Mouse (Mus musculus) thymus, postnatal 0 days (tissue): ENCODE measurements around the gene Rdm1. TPM values are rescaled to one million over a fixed set of nuclear protein-coding genes. Genes with fewer than 3 reads are reported as not detected.
"Not testable (repeated sequence)": the region's sequence is repeated elsewhere in the genome, so short reads cannot be mapped to it uniquely, and the experiment has no call there.

Experiments used
- DNase-seq: peaks from one replicate; pipeline ENCODE4 v3.0.0-alpha.2; 2015; ENCODE audit warnings: low spot score
- polyA plus RNA-seq: library from polyadenylated mRNA; unstranded; fragments of >200 nt; fragmentation: Nextera tagmentation; extraction: Ambion mirVana; gene quantifications from 2 replicates; pipeline ENCODE4 v1.2.1, GENCODE M21; 2015

Gene Rdm1
- polyA plus RNA-seq, 1 experiment from 2014 or later: 46.0 TPM

DNA sequence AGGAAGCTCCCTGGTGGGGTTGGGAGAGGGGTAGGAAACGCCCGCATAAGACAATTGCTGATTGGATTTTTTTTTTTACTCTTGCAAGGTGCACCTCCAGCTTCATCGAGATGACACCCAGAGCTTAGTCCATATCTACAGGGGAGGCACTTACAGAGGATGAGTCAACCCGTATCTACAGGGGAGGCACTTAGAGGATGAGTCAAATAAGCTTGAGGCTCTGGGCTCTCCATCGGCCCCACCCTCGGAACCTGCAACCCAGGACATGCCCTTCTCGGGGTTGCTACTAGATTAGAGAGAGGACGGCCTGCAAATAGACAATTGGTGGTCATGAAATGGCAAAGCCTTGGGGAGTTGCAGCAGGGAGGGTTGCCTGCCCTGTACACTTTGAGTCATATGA is 10.9 kb upstream of the Rdm1 start:
- DNase-seq: no peak

GRCm38 (mm10) chr11:101616948-101617767 is 9.8 kb upstream of the Rdm1 start:
- DNase-seq: no peak

- peak; percentile 51 for DNase-seq
Measured at GRCm38 (mm10) chr11:101617849-101618248, 9.1 kb upstream of the Rdm1 start.

DNA sequence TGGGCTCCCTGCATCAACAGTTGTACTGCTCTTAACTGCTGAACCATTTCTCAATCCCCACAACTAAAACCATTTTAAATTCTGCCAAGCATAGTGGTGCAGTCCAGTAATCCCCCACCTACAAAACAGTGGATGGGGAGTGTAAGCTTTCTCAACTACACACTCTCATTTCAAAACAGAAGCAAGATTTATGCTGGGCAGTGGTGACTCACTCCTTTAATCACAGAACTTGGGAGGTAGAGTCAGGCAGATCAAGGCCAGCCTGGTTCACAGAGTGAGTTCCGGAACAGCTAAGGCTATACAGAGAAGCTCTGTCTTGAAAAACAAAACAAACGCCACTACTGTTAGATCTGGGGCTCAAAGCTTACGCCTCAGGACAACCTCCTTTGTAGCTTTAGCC is 8.4 kb upstream of the Rdm1 start:
- no peak for DNase-seq

DNA sequence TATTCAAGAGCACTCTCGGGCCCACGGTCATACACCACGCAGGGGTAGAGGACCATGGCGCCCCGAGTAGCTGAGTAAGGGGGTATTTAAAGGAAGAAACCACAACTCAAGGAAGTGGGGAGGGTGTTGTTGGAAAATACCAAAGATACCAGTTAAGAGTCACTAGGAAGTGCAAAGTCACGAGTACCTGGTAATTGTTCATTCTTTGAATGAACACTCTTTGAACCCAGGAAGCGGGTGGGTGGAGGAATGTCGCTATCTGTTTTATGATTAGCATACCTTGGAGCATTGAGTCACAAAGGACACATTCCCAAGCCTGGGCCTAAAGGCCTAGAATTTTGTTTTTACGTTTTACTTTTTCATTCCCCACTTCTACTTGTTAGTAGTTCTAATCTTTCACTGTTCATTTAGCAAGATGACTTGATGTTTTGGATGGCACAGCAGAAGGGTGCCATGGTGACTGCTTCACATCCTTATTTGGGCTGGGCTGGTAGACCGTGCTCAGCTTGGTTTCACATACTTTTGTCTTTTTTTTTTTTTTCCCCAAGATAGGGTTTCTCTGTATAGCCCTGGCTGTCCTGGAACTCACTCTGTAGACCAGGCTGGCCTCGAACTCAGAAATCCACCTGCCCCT is 6.9 kb upstream of the Rdm1 start:
- DNase-seq: not testable (repeated sequence)

GRCm38 (mm10) chr11:101626649-101626994 is 373 bp upstream of the Rdm1 start:
- DNase-seq: no peak

DNA sequence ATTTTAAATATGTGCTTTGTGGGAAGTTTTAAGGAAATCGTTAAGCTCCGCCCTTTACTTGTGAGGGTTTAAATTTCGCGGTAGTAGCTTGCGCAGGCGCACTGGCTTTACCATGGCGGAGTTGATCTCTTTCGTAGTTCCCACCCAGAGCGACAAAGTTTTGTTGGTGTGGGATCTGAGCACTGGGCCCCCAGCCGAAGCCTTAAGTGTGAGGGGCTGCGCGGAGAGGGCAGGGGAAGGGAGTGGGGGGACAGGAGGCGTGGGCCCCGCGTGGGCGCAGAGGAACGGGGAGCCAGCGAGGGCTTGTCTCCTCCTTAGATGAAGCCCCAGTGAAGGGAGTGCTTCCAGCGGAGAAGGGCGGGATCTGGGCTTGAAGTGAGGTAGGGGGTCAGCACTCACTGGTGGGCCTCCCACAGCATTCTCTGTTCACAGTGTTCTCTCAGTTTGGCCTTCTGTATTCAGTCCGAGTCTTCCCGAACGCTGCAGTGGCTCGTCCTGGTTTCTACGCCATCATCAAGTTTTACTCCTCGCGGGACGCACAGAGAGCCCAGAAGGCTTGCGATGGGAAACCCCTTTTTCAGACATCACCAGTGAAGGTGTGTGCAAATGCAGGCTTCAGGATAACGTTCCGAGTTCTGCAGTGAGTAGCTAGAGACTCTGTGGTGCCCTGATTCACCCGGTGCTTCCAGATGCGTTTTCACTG is 1.0 kb downstream of the Rdm1 start:
- peak; percentile 91 for DNase-seq

DNA sequence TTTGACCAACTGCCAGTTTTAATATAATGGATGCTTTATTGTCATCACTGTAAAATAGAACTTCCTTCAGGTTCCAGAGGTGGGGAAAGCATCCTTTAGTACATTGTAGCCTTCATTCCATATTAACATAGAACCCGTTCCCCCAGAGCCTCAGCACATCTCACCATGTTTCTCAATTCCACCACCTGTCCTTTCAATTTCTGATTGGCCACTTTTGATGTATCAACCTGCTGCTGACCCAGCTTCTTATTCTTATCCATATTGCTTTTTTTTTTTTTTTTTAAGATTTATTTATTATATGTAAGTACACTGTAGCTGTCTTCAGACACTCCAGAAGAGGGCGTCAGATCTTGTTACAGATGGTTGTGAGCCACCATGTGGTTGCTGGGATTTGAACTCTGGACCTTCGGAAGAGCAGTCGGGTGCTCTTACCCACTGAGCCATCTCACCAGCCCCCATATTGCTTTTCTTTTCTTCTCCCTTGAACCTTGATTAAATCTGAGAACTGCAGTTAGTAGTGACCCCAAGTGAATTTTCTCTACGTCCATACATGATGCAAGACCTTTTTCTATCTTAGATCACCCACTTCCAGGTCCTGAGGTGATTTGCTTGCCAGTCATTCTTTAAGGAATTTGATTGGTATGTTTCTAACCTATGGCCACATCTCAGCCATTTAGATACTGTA is 1.9 kb downstream of the Rdm1 start:
- DNase-seq: not testable (repeated sequence)

DNA sequence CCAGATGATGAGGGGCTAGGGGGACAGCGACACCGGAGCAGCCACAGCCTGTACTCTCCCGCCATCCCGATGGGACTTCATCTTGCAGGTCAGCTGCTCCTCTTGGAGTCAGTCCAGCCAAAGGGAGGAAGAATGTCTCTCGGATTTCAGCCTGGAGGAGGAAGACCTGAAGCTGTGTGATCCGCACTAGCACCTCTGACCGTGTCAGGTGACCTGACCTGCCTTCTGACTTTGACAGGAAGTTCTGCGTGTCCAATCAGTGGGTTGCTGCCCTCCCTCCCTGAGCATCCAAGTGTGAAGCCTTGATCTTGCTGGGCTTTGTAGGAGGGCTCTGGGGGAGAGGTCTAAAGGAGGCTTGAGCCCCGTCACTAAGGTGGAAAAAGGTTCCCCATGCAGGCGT is 8.7 kb downstream of the Rdm1 start:
- DNase-seq: no peak

DNA sequence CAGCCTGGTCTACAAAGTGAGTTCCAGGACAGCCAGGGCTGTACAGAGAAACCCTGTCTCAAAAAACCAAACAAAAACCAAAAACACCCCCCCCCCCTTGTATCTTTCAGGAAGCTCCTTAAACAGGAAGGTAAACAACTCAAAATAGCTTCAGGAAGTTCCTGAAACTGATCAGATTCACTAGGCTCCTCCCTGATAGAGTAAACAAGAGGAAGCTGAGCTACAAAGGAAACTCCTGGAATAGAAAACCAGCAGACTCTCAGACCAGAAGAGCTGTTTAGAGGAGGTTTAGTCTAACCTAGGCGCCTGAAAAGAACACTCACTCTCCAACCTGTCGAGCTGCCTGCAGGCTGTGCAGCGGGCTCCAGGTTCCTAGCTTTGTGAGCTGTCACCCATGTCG is 12.8 kb downstream of the Rdm1 start:
- DNase-seq: no peak

GRCm38 (mm10) chr11:101640857-101641709 is 14.1 kb downstream of the Rdm1 start:
- DNase-seq: peak; percentile 72

GRCm38 (mm10) chr11:101641710-101642642 is 15.0 kb downstream of the Rdm1 start:
- peak; percentile 69 for DNase-seq

DNA sequence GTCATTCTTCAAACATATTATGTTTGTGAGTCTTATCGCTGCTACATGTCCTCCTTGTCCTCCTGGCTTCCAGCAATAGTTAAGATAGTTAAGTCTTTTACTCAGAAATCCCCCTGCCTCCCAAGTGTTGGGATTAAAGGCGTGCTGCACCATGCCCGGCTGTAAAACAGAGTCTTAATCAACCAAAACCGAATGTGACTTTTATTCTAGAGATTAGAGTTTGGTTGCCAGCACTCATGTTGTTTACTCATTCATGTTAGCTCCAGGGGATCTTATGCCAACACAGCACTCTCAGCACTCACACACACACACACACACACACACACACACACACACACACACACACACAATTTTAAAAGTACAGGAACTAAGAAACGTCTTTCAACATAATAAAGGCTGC is 15.9 kb downstream of the Rdm1 start:
- no peak for DNase-seq

GRCm38 (mm10) chr11:101644591-101644990 is 17.6 kb downstream of the Rdm1 start:
- DNase-seq: no peak

DNA sequence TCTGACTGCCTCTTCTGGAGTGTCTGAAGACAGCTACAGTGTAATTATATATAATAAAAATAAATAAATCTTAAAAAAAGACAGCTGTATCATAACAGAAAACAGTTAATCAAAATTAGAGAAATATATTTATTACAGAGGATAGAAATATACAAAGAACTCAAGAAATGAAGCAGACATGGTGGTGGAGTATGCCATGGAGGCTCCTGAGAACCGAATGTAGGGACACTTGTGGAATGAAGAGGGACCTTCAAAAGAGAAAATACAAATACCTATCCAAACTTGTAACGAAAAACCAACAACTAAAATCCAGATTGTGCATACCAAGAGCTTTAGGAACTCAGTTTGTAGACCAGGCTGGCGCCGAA is 18.0 kb downstream of the Rdm1 start:
- DNase-seq: not testable (repeated sequence)

- DNase-seq: peak; percentile 80
Measured at GRCm38 (mm10) chr11:101645411-101646282, 18.7 kb downstream of the Rdm1 start.

GRCm38 (mm10) chr11:101646283-101646794 is 19.3 kb downstream of the Rdm1 start:
- not testable (repeated sequence) for DNase-seq

DNA sequence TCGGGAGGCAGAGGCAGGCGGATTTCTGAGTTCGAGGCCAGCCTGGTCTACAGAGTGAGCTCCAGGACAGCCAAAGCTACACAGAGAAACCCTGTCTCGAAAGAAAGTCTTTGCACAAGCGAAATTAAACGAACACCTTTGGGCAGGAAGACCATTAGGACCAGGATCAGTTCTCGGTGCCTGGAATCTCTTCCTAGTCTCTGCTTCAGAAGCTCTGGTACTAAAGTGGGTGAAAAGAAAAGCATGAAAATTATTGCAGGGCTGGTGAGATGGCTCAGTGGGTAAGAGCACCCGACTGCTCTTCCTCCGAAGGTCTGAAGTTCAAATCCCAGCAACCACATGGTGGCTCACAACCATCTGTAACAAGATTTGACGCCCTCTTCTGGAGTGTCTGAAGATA is 20.1 kb downstream of the Rdm1 start:
- DNase-seq: not testable (repeated sequence)
